Mouse (Mus musculus) thymus, adult 18-20 months (tissue): ENCODE measurements around the gene Olfr600.
"Not testable (repeated sequence)": the region's sequence is repeated elsewhere in the genome, so short reads cannot be mapped to it uniquely, and the experiment has no call there.

Experiments used
- DNase-seq, 2 experiments: peaks; one replicate each; pipeline ENCODE4 v3.0.0; 2022; ENCODE audit warnings: mixed read lengths in 2 of 2

Olfr600 gene

DNA sequence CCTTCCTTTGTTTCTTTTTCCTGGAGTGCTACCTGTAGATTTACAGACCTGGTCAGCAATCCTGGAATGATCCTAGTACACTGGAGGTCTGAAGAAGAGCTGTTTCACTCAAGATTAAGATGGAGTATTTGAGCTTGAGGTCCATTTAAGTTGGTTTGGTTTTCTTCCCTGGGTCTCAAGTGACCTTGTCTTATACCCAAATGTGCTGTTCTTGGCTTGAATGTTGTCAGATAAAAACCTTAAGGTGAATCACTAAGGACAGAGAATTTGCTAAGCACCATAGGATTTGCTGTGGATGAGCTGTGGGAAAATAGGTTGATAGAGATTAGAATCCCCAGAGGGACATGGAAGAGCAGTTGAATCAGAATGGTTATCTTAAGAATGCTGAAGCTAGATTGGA is at the start of gene Olfr600:
Olfr600 (minus strand) TSS at position 101 of the 400 bp plus-strand sequence.
- DNase-seq, result no peak

DNA sequence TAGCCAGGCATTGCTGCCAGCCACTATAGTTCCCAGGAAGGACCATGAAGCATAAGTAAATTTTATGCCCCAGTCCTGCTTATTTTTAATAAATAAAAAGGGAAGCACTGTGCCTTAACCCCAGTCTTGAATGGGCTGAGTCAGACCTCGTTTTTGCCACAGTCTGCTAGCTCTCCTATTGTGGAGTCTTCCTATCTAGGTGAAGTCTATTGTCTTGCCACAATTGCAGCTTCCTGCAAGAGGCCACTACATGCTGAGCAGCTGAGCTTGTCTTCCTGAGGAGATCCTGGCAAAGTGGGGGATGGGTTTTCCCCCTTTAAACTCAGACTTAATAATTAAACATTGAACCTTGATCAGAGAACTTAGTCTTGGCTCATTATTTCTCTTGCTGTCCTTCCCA is 49.5 kb upstream of the Olfr600 start:
- DNase-seq, result no peak

DNA sequence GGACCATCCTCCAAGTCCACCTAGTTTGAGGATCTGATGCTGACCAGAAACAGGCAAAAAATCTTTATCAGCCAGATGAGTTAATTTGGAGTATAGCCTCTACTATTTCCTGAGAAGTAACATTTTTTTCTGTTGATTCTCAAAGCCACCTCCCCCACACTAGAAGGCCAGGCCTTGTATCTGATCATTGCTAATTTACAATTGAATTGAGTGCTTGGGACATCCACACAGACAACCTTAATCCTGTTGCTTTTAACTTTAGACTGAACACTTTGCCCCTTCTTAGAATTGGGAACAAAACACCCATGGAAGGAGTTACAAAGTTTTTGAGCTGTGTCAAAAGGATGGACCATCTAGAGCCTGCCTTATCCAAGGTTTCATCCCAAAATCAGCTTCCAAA is 48.3 kb upstream of the Olfr600 start:
- DNase-seq, result no peak

DNA sequence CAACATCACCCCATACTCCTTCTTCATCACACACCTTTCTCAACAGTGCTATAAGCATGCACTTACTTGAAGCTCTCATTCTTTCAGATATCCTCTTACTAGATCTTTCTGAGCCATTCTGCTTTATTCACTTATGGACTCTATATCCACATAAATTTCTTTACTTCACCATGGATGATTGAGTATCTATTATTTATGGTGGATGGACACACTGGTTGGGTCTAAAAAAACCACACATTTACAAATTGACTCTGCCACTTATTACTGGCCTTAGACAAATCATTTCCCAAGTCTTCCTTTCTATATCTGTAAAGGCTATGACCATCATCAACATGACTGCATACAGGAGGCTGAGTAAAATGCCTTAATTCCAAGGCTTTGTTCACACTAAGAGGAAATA is 36.6 kb upstream of the Olfr600 start, which contains the start of gene Olfr603:
Olfr603 (minus strand) TSS at position 101 of the 400 bp plus-strand sequence.
- no peak for DNase-seq

DNA sequence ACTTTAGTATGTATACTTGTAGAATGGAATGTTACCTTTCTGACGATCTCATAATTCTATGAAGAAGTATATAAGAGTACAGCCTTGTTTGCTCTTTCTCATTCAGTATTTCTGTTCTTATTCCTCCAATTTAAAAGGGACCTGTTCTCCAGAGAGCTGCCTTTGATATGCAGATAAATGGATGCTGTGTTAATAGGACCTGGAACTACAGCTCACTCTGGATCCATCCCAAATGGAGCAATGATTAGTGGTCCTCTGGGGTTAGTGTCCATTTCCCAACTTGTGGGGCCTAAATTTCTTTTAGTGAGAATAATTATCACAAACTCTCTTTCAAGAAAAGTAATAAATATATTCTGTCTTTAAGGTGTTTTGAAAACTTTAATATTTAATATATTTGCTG is 13.1 kb upstream of the Olfr600 start, which contains the start of gene Olfr601:
Olfr601 (minus strand) TSS at position 101 of the 400 bp plus-strand sequence.
- DNase-seq, result no peak

DNA sequence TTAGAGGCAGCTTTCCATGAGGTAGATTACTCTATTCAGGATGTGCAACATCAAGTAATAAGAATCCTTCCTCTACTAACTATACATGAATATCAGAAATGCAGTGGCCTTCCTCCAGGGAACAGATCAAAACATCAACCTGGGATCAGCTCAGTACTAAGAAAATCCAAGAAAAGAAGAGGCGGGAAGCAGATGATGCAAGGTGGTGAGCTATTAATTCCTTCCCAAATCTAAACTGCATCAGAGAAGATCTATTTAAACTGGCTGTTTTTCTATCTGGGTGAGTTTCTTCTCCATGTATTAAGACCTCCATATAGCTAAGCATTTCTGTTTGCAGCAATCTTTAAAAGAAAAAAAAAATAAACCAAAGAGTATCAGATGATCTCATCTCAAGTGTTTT is 13.9 kb downstream of the Olfr600 start, which contains the start of gene Olfr599:
Olfr599 (plus strand) TSS at position 301 of the 400 bp plus-strand sequence.
- no peak for DNase-seq

DNA sequence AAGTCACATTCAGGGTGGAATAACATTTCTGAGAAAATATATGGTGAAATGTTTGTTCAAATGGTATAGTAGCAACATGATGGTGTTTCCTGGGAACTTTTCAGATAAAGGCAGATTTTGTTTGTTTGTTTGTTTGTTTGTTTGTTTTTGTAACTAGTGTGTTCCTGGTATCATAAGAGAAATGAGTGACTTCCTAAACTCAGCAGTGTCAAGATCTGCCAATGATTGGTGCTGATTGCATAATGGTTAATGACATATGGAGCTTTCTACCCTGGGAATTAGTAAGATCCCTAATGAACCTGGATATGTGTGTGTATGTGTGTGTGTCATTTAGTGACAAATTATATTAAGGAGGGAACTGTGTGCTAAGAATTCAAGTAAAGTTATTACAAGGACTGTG is 26.2 kb downstream of the Olfr600 start, which contains the start of gene Olfr598:
Olfr598 (plus strand) TSS at position 301 of the 400 bp plus-strand sequence.
- DNase-seq, result no peak

DNA sequence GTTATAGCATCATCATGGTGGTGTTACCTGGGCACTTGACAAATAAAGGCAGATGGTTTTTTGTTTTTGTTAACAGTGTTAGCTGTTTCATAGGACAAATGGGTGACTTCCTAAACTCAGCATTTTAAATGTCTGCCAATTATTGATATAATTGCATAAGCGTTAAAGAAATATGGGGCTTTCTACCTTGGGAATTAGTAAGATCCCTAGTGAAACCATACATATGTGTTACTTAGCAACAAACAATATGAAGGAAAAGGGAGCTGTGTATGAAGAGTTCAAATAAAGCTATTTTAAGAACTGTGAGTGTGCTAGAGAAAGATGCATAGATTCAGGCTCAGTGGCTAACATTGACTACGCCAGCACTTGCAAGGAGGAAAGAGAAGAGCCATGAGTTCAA is 33.5 kb downstream of the Olfr600 start, which contains the start of gene Olfr597:
Olfr597 (plus strand) TSS at position 301 of the 400 bp plus-strand sequence.
- DNase-seq, result not testable (repeated sequence)

DNA sequence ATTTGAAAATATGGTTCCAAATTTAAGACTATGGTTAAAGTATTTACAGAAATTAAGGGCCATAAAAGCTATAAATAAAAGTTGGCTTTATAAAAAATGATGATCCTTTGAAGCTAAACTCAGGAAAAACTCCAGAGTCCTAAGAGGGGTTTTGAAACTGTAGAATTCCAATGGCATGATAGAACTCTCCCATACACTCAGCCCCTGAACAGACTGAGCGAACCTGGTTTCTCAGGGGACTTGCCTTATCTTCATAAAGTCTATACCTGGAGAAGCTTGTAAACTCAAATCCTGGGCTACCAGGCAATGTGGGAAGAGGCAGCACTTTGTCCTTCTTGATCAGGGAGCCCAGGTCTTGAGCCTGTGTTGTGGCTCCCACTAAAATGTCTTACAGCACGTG is 44.1 kb downstream of the Olfr600 start, which contains the start of gene Olfr596:
Olfr596 (plus strand) TSS at position 301 of the 400 bp plus-strand sequence.
- not testable (repeated sequence) for DNase-seq
